Mouse (Mus musculus) kidney, adult 2 months (tissue): ENCODE measurements around the gene Rsph6a.

ENCODE experiments used
- CTCF ChIP-seq: fragments of 200-500 bp; conservative IDR thresholded peaks from 2 replicates; pipeline ENCODE4 v1.5.1; 2011; ENCODE audit warnings: low read depth, mild to moderate bottlenecking, control low read depth, low read length, moderate library complexity, mixed read lengths; ENCODE audit not compliant: insufficient read depth, insufficient read length
- POLR2A ChIP-seq: fragments of 200-500 bp; IDR thresholded peaks from one replicate; pipeline ENCODE4 v1.6.1; 2011; ENCODE audit warnings: low read depth, low read length, control low read depth

DNA sequence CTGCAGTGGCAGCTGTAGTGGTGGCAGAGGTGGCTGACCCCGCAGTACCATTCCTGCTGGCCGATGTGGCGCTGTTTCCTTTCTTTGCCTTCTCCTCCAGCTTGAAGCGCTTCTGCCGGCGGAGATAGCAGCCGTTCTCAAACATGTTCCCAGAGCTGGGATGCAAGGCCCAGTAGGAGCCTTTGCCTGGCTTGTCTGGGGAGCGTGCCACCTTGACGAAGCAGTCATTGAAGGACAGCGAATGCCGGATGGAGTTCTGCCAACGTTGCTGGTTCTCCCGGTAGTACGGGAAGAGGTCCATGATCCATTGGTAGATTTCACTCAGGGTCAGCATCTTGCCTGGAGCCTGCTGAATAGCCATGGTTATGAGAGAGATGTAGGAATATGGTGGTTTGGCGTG is 40.0 kb upstream of the Rsph6a start:
- TF ChIP-seq POLR2A (no peak), CTCF (peak; percentile 12; the same call in 1 of the 2 replicates)
